Mouse (Mus musculus) MEL (cell line): ENCODE measurements around the gene Gnat2. TPM values are rescaled to one million over a fixed set of nuclear protein-coding genes. Genes with fewer than 3 reads are reported as not detected.

Source experiments
- DNase-seq: peaks from one replicate; pipeline ENCODE4 v3.0.0; 2011; ENCODE audit warnings: low read depth, low spot score
- H3K27ac ChIP-seq: 2 replicates; pipeline ENCODE4 v1.5.1; 2012; ENCODE audit warnings: low read depth, mild to moderate bottlenecking, control low read depth, low read length, moderate library complexity; ENCODE audit not compliant: control insufficient read depth
- H3K27me3 ChIP-seq, 2 experiments: fragments of 150-350 bp in 1 of 2; sonication (generic) in 1 of 2; 2 replicates each; pipeline ENCODE4 v1.6.1; 2012; ENCODE audit warnings: low read length in 2 of 2, mild to moderate bottlenecking in 2 of 2, improper control_type of control experiment in 1 of 2, moderate library complexity in 1 of 2; ENCODE audit not compliant: insufficient read depth in 2 of 2, control insufficient read depth in 1 of 2
- H3K36me3 ChIP-seq, 2 experiments: 2 replicates each; pipeline ENCODE4 v1.6.1; 2012 to 2014; ENCODE audit warnings: low read length in 2 of 2, improper control_type of control experiment in 1 of 2, inconsistent platforms in 1 of 2, mild to moderate bottlenecking in 1 of 2; ENCODE audit not compliant: insufficient read depth in 2 of 2, control insufficient read depth in 1 of 2
- H3K4me1 ChIP-seq, 2 experiments: fragments of 150-350 bp in 1 of 2; sonication (generic) in 1 of 2; 2 replicates each; pipeline ENCODE4 v1.6.1; 2012; ENCODE audit warnings: low read length in 2 of 2, improper control_type of control experiment in 1 of 2, mild to moderate bottlenecking in 1 of 2; ENCODE audit not compliant: insufficient read depth in 2 of 2, control insufficient read depth in 1 of 2
- H3K4me3 ChIP-seq, 2 experiments: fragments of 150-350 bp in 1 of 2; sonication (generic) in 1 of 2; 2 replicates each; pipeline ENCODE4 v1.5.1; 2012; ENCODE audit warnings: low read depth in 2 of 2, low read length in 2 of 2, mild to moderate bottlenecking in 2 of 2, moderate library complexity in 2 of 2, control low read depth in 1 of 2, improper control_type of control experiment in 1 of 2; ENCODE audit not compliant: control insufficient read depth in 1 of 2, insufficient read depth in 1 of 2
- H3K79me2 ChIP-seq: 2 replicates; pipeline ENCODE4 v1.6.1; 2012; ENCODE audit warnings: mild to moderate bottlenecking, low read length, moderate library complexity; ENCODE audit not compliant: control insufficient read depth, poor library complexity, insufficient read depth
- H3K9ac ChIP-seq: 2 replicates; pipeline ENCODE4 v1.6.1; 2012; ENCODE audit warnings: low read depth, mild to moderate bottlenecking, control low read depth, low read length, moderate library complexity; ENCODE audit not compliant: control insufficient read depth, poor library complexity, severe bottlenecking
- H3K9me3 ChIP-seq: fragments of 150-350 bp; sonication (generic); replicated peaks from 2 replicates; pipeline ENCODE4 v1.6.1; 2012; ENCODE audit warnings: mild to moderate bottlenecking, low read length, improper control_type of control experiment, moderate library complexity; ENCODE audit not compliant: insufficient read depth
- CHD1 ChIP-seq: IDR thresholded peaks from 2 replicates; pipeline ENCODE4 v1.6.1; 2012; ENCODE audit warnings: low read depth, mild to moderate bottlenecking, inconsistent platforms, low read length, improper control_type of control experiment
- CHD2 ChIP-seq: IDR thresholded peaks from 2 replicates; pipeline ENCODE4 v1.6.1; 2011; ENCODE audit warnings: low read length, improper control_type of control experiment
- E2F4 ChIP-seq: IDR thresholded peaks from 2 replicates; pipeline ENCODE4 v1.6.1; 2011; ENCODE audit warnings: low read depth, low read length, improper control_type of control experiment, borderline replicate concordance
- EP300 ChIP-seq, 2 experiments: IDR thresholded peaks; 2 replicates each; pipeline ENCODE4 v1.6.1; 2011; ENCODE audit warnings: improper control_type of control experiment in 2 of 2, low read length in 2 of 2, low read depth in 1 of 2, mild to moderate bottlenecking in 1 of 2
- JUND ChIP-seq: IDR thresholded peaks from 2 replicates; pipeline ENCODE4 v1.6.1; 2011; ENCODE audit warnings: low read depth, mild to moderate bottlenecking, improper control_type of control experiment, low read length
- KAT2A ChIP-seq: conservative IDR thresholded peaks from 2 replicates; pipeline ENCODE4 v1.6.1; 2012; ENCODE audit warnings: low read depth, low read length, improper control_type of control experiment, inconsistent platforms
- MAFK ChIP-seq: IDR thresholded peaks from 2 replicates; pipeline ENCODE4 v1.6.1; 2011; ENCODE audit warnings: low read depth, mild to moderate bottlenecking, low read length, improper control_type of control experiment, borderline replicate concordance
- MXI1 ChIP-seq: IDR thresholded peaks from 2 replicates; pipeline ENCODE4 v1.6.1; 2011; ENCODE audit warnings: mild to moderate bottlenecking, low read depth, low read length, improper control_type of control experiment
- MYB ChIP-seq: IDR thresholded peaks from 2 replicates; pipeline ENCODE4 v1.6.1; 2011; ENCODE audit warnings: mild to moderate bottlenecking, low read depth, low read length, improper control_type of control experiment
- NELFE ChIP-seq: IDR thresholded peaks from 2 replicates; pipeline ENCODE4 v1.6.1; 2011; ENCODE audit warnings: low read depth, low read length, improper control_type of control experiment
- NRF1 ChIP-seq: IDR thresholded peaks from 2 replicates; pipeline ENCODE4 v1.6.1; 2014; ENCODE audit warnings: low read depth, mild to moderate bottlenecking, inconsistent platforms, low read length, improper control_type of control experiment, moderate library complexity; ENCODE audit not compliant: poor library complexity, insufficient read depth, severe bottlenecking
- POLR2AphosphoS2 ChIP-seq: IDR thresholded peaks from 2 replicates; pipeline ENCODE4 v1.6.1; 2011; ENCODE audit warnings: low read length, improper control_type of control experiment
- RAD21 ChIP-seq: IDR thresholded peaks from 2 replicates; pipeline ENCODE4 v1.6.1; 2011; ENCODE audit warnings: mild to moderate bottlenecking, low read depth, low read length, improper control_type of control experiment
- SIN3A ChIP-seq: IDR thresholded peaks from 2 replicates; pipeline ENCODE4 v1.6.1; 2012; ENCODE audit warnings: low read length, improper control_type of control experiment, inconsistent platforms
- TAL1 ChIP-seq: IDR thresholded peaks from 2 replicates; pipeline ENCODE4 v1.6.1; 2012; ENCODE audit warnings: mild to moderate bottlenecking, inconsistent platforms, low read length, moderate library complexity, mixed read lengths
- UBTF ChIP-seq: IDR thresholded peaks from 2 replicates; pipeline ENCODE4 v1.6.1; 2012; ENCODE audit warnings: low read depth, mild to moderate bottlenecking, inconsistent platforms, low read length, improper control_type of control experiment, moderate library complexity, borderline replicate concordance; ENCODE audit not compliant: insufficient read depth
- ZC3H11A ChIP-seq: IDR thresholded peaks from 2 replicates; pipeline ENCODE4 v1.6.1; 2012; ENCODE audit warnings: low read depth, mild to moderate bottlenecking, inconsistent platforms, low read length, improper control_type of control experiment
- ZKSCAN1 ChIP-seq: IDR thresholded peaks from 2 replicates; pipeline ENCODE4 v1.6.1; 2012; ENCODE audit warnings: low read depth, mild to moderate bottlenecking, inconsistent platforms, low read length, improper control_type of control experiment, moderate library complexity
- ZNF384 ChIP-seq: IDR thresholded peaks from 2 replicates; pipeline ENCODE4 v1.6.1; 2012; ENCODE audit warnings: low read depth, mild to moderate bottlenecking, inconsistent platforms, low read length, improper control_type of control experiment
- polyA plus RNA-seq, 2 experiments: library from polyadenylated mRNA; stranded (reverse) in 1 of 2; unstranded in 1 of 2; fragments of >175 nt in 1 of 2; fragments of >200 nt in 1 of 2; gene quantifications; 2 replicates each; pipeline versions ENCODE4 v1.2.1 to v1.2.4; 2012; ENCODE audit warnings: low replicate concordance in 2 of 2, low read depth in 1 of 2; ENCODE audit not compliant: insufficient read length in 2 of 2, insufficient read depth in 1 of 2, missing spikeins in 1 of 2
- total RNA-seq: library from RNA; depleted of rRNA; stranded (reverse); fragments of 300-350 nt; gene quantifications from 2 replicates; pipeline ENCODE4 v1.2.3, GENCODE M21; 2012

Gnat2 gene
- total and polyA plus RNA-seq, 3 experiments = 4.7 to 12.4 TPM; not detected in 1

- peaks cover 29 to 36% of the 10 kb centered on the region in 2 experiments for H3K36me3 ChIP-seq
- H3K9me3 ChIP-seq = no peaks in the 10 kb centered on the region
- peaks cover under 1 to 27% of the 10 kb centered on the region in 2 experiments for H3K4me1 ChIP-seq
- no peak for DNase-seq
- TF ChIP-seq CHD1 (no peak), MXI1 (0 out of 2 replicates have a peak, but pooled peaks have one; percentile 18), EP300 (IDR thresholded peaks at IDR 0.05; ENCODE audit: low read depth in 1 of 2, low read length in 2 of 2) (peak in 1 of 2 experiments; percentile 27; a peak in 1 of 4 replicates)
- peaks cover 12% of the 10 kb centered on the region for H3K79me2 ChIP-seq
- no peaks in the 10 kb centered on the region for H3K27me3 ChIP-seq
- no peak overlapping the region for H3K27ac ChIP-seq
- no peak overlapping the region for H3K4me3 ChIP-seq
- H3K9ac ChIP-seq = no peak overlapping the region
Measured at GRCm38 (mm10) chr3:108123242-108123641, 30.7 kb downstream of the Gnat2 start.

GRCm38 (mm10) chr3:108124131-108124530, 31.5 kb downstream of the Gnat2 start:
- Histone ChIP-seq H3K9me3 (no peaks in the 10 kb centered on the region), H3K27me3 (no peaks in the 10 kb centered on the region), H3K36me3 (peaks cover 34 to 38% of the 10 kb centered on the region in 2 experiments), H3K79me2 (peaks cover 17% of the 10 kb centered on the region), H3K4me1 (peaks cover 9 to 34% of the 10 kb centered on the region in 2 experiments), H3K4me3 (no peak overlapping the region)
- DNase-seq = no peak
- TF ChIP-seq MYB (no peak), UBTF (no peak), ZKSCAN1 (no peak), ZNF384 (no peak), NRF1 (no peak), CHD2 (no peak), NELFE (no peak), ZC3H11A (no peak), POLR2AphosphoS2 (no peak), JUND (no peak), SIN3A (no peak), KAT2A (no peak), RAD21 (no peak), TAL1 (no peak), E2F4 (no peak), MAFK (no peak)
- TF ChIP-seq, all 39 proteins: peak for 0
- Histone ChIP-seq H3K9ac (no peak overlapping the region), H3K27ac (no peak overlapping the region)
